Mouse (Mus musculus): Measurements from ENCODE around the gene Dusp2.

GRCm38 (mm10) chr2:127328090-127328851, 7.7 kb upstream of the Dusp2 start:
- TF ChIP-seq CTCF (IDR thresholded peaks at IDR 0.05; ENCODE audit: borderline replicate concordance, control insufficient read depth, extremely low read depth, insufficient read depth, low read length, poor library complexity) (no peak), POLR2A (IDR thresholded peaks at IDR 0.05; ENCODE audit: control insufficient read depth, extremely low read depth, insufficient read depth, low read length, poor library complexity) (no peak)

All from thymus, adult 2 months (tissue).